Mouse (Mus musculus) liver, embryonic 12.5 days (tissue): Measurements from ENCODE around the gene Ltbp1. TPM values are rescaled to one million over a fixed set of nuclear protein-coding genes. Genes with fewer than 3 reads are reported as not detected.
A peak's percentile ranks its signal among the peaks of the same experiment; 100 is the strongest.

Experiments
- ATAC-seq: fragments of 200-750 bp; cut with Nextera tagmentation; 2 replicates; pipeline ENCODE4 v1.8.0; 2017; ENCODE audit warnings: moderate number of reproducible peaks, mild to moderate bottlenecking, moderate library complexity
- H3K27ac ChIP-seq: fragments of 300-500 bp; sonication (generic); 2 replicates; pipeline ENCODE4 v1.5.1; 2016; ENCODE audit warnings: mild to moderate bottlenecking
- H3K27me3 ChIP-seq: fragments of 300-500 bp; sonication (generic); replicated peaks from 2 replicates; pipeline ENCODE4 v1.6.1; 2016; ENCODE audit warnings: mild to moderate bottlenecking, moderate library complexity
- H3K36me3 ChIP-seq: fragments of 300-500 bp; sonication (generic); 2 replicates; pipeline ENCODE4 v1.6.1; 2016; ENCODE audit warnings: mild to moderate bottlenecking, moderate library complexity
- H3K4me1 ChIP-seq: fragments of 300-500 bp; sonication (generic); 2 replicates; pipeline ENCODE4 v1.6.1; 2016
- H3K4me2 ChIP-seq: fragments of 300-500 bp; sonication (generic); 2 replicates; pipeline ENCODE4 v1.6.1; 2016; ENCODE audit warnings: mild to moderate bottlenecking, moderate library complexity
- H3K4me3 ChIP-seq: fragments of 300-500 bp; sonication (generic); 2 replicates; pipeline ENCODE4 v1.5.1; 2016; ENCODE audit warnings: mild to moderate bottlenecking, moderate library complexity
- H3K9ac ChIP-seq: fragments of 300-500 bp; sonication (generic); 2 replicates; pipeline ENCODE4 v1.6.1; 2016; ENCODE audit warnings: mild to moderate bottlenecking, moderate library complexity
- H3K9me3 ChIP-seq: fragments of 300-500 bp; sonication (generic); replicated peaks from 2 replicates; pipeline ENCODE4 v1.6.1; 2016; ENCODE audit warnings: mild to moderate bottlenecking, moderate library complexity
- WGBS: fragments of 180-500 bp; shearing (Covaris S2); methylation state at CpG from one replicate; pipeline ENCODE4 v1.1.7; 2016; ENCODE audit not compliant: insufficient replicate concordance; 5-methylcytosine and 5-hydroxymethylcytosine counted together
- polyA plus RNA-seq: library from polyadenylated mRNA; unstranded; fragments of >200 nt; fragmentation: Nextera tagmentation; extraction: Ambion mirVana; gene quantifications from 2 replicates; pipeline ENCODE4 v1.2.1, GENCODE M21; 2016

Gene Ltbp1
- polyA plus RNA-seq, 1 experiment from 2014 or later: 7.4 TPM

DNA sequence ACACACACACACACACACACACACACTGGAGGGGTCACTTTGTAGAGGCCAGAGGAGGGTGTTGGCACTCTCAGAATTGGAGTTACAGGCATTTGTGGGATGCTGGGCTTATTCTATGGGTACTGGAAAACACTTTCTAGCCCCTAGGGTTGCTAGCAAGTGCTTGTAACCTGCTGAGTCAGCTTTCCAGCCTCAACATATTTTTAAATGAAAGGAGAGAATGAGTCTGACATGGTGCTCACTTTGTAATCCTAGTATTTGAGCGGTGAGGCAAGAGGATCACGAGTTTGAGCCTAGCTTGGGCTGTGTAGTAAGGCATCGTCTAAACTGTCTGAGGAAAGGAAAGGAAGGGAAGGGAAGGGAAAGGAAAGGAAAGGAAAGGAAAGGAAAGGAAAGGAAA is 429.5 kb downstream of the Ltbp1 start:
- no peak for ATAC-seq
- Histone ChIP-seq H3K9me3 (no peaks in the 10 kb centered on the region), H3K36me3 (no peaks in the 10 kb centered on the region), H3K4me1 (no peaks in the 10 kb centered on the region), H3K27me3 (peaks cover 4% of the 10 kb centered on the region; the same call in 1 of the 2 replicates), H3K9ac (no peak overlapping the region), H3K27ac (no peak overlapping the region), H3K4me2 (no peak overlapping the region), H3K4me3 (no peak overlapping the region)
- 41% methylated on average over 3 of the region's 3 CpGs for WGBS

DNA sequence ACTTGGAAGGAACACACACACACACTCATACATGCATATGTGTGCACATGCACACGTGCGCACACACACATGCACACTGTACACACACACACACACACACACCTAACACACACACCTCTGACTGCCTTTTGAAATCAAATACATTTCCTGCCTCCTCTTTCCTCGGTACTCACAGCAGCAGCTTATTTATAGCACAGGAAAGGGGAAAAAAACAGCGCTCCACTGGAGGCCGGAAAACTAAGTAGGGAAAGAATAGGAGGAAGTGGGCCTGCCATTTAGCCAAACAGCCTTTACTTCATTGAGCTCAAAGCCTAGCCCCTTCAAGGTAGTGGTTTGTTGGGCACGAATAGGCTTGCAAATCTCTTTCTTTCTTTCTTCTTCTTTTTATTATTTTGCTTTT is 430.2 kb downstream of the Ltbp1 start, which contains the start of gene Rasgrp3:
TSS of gene Rasgrp3 (plus strand) at position 298 of the 400 bp plus-strand sequence.
- H3K9me3 ChIP-seq: no peaks in the 10 kb centered on the region
- H3K4me2 ChIP-seq: no peak within 1 kb of the TSS
- no peak for ATAC-seq
- 31% methylated on average over 6 of the region's 6 CpGs for WGBS
- no peak within 1 kb of the TSS for H3K9ac ChIP-seq
- no peaks in the 10 kb centered on the region for H3K36me3 ChIP-seq
- no peaks in the 10 kb centered on the region for H3K4me1 ChIP-seq
- no peak within 1 kb of the TSS for H3K27ac ChIP-seq
- H3K4me3 ChIP-seq: no peak within 1 kb of the TSS
- H3K27me3 ChIP-seq: peaks cover 4% of the 10 kb centered on the region; the same call in 1 of the 2 replicates

DNA sequence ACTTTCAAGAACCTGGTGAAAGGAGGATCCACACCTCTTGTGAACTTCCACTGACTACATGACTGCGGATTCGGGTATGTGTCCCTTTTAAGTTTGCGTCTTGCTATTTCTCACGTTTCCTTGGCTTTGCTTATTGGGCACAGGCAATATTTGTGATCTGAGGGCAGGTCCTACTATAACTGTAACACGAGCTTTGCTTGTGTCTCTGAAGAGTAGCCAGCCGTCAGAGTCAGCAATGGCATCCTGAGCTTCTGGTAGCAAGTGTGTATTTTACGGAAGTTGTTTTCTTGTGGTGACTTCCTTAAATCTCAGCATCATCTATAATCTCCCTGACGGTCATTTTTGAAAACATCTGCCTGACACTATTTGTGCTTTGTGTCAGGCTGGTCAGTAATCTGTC is 430.7 kb downstream of the Ltbp1 start:
- Histone ChIP-seq H3K9ac (no peak overlapping the region), H3K9me3 (no peaks in the 10 kb centered on the region), H3K36me3 (no peaks in the 10 kb centered on the region), H3K4me3 (no peak overlapping the region), H3K27me3 (peaks cover 4% of the 10 kb centered on the region; the same call in 1 of the 2 replicates), H3K4me2 (no peak overlapping the region), H3K4me1 (no peaks in the 10 kb centered on the region), H3K27ac (no peak overlapping the region)
- no peak for ATAC-seq
- WGBS: 18% methylated on average over 8 of the region's 8 CpGs

DNA sequence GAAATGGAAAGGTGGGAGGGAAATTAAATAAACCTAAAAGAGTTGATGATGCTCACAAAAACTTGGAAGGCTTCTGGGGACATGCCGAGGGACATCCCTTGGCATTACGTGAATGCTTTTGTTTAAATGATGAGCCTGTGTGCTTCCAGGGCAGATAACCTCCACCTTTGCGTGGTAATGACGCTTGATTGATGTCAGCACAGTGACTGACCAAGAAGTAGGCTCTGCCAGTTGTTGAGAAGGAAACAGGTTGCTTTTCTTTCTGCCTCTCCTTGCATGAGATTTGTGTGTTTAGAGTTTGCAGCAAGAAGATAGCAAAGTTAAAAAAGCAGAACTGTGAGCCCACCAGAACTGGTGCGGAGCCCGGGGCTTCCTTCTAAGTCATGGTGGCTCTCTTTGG is 431.5 kb downstream of the Ltbp1 start:
- WGBS: 18% methylated on average over 6 of the region's 6 CpGs
- peaks cover 4% of the 10 kb centered on the region; the same call in 1 of the 2 replicates for H3K27me3 ChIP-seq
- no peak for ATAC-seq
- H3K4me3 ChIP-seq: peak overlapping the region; percentile 2; the same call in 1 of the 2 replicates
- no peak overlapping the region for H3K4me2 ChIP-seq
- no peaks in the 10 kb centered on the region for H3K36me3 ChIP-seq
- H3K9me3 ChIP-seq: no peaks in the 10 kb centered on the region
- H3K27ac ChIP-seq: no peak overlapping the region
- no peaks in the 10 kb centered on the region for H3K4me1 ChIP-seq
- H3K9ac ChIP-seq: no peak overlapping the region

DNA sequence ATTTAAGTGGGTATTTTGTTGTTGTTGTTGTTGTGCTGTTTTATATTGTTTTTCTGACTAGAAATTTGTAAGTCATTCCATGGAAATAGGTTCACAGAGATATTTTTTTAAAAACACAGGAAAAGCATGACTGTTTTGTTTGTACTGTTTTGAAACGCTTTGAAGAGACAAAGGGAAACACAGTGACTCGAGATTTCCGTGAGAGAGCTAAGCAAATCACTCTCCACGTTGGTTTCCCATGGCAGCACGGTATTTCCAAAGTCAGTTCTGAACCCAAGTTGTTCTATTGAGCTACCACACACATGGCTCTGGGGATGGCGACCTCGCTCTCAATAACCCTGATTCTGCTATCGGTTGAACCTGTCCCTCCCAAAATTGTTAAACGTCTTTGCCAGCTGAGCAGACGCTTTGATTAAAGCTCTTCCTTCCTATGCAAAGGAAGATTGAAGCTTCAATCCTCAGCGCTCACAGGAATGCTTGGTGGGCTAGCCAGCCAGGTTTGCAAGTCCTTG is 431.9 kb downstream of the Ltbp1 start:
- Histone ChIP-seq H3K4me3 (no peak overlapping the region), H3K27me3 (peaks cover 4% of the 10 kb centered on the region; the same call in 1 of the 2 replicates), H3K9me3 (no peaks in the 10 kb centered on the region), H3K4me1 (no peaks in the 10 kb centered on the region), H3K27ac (no peak overlapping the region), H3K36me3 (no peaks in the 10 kb centered on the region), H3K4me2 (no peak overlapping the region), H3K9ac (no peak overlapping the region)
- 40% methylated on average over 11 of the region's 11 CpGs for WGBS
- no peak for ATAC-seq

DNA sequence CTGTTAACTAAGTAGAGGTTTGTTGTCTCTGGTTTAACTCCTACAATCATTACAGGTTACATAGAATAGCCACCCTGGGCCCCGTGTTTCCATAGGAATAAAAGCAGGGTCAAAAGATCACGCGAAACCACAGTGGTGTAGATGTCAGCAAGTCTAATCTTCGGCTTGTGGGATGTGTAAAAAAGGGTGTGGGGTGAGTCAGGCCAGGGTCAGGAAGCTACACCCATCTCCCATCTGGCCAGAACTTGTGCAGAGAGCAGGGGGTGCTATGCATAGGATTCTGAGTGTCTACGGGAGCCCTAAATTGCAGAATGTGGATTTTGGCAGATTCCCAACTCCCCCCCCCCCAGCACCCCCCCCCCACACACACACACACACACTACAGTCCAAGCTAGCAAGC is 432.8 kb downstream of the Ltbp1 start:
- H3K9me3 ChIP-seq: no peaks in the 10 kb centered on the region
- no peak for ATAC-seq
- H3K36me3 ChIP-seq: no peaks in the 10 kb centered on the region
- H3K4me3 ChIP-seq: no peak overlapping the region
- H3K27ac ChIP-seq: no peak overlapping the region
- peaks cover 4% of the 10 kb centered on the region; the same call in 1 of the 2 replicates for H3K27me3 ChIP-seq
- H3K4me2 ChIP-seq: no peak overlapping the region
- WGBS: 18% methylated on average over 4 of the region's 5 CpGs
- no peak overlapping the region for H3K9ac ChIP-seq
- H3K4me1 ChIP-seq: no peaks in the 10 kb centered on the region

DNA sequence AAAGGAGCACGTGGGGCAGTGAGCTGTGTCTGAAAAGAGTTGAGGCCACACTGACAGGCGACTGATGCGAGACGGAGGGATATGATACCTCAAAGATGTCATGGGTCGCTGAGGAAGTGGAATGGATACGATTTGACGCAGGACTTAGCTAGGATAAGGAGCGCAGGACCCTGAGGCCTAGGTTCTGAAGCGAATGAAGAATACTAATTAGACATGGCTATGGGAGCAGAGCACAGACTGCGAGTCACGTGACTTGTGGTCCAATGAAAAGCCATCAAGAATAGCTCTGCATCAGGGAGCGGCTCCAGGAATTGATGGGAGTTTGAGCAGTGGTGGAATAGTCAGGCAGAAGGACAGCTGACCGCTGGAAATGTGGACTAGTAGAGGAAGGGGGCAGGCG is 433.7 kb downstream of the Ltbp1 start:
- peaks cover 4% of the 10 kb centered on the region; the same call in 1 of the 2 replicates for H3K27me3 ChIP-seq
- no peak overlapping the region for H3K4me3 ChIP-seq
- no peaks in the 10 kb centered on the region for H3K9me3 ChIP-seq
- H3K27ac ChIP-seq: no peak overlapping the region
- ATAC-seq: no peak
- H3K4me1 ChIP-seq: no peaks in the 10 kb centered on the region
- no peaks in the 10 kb centered on the region for H3K36me3 ChIP-seq
- H3K9ac ChIP-seq: no peak overlapping the region
- 73% methylated on average over 14 of the region's 14 CpGs for WGBS
- no peak overlapping the region for H3K4me2 ChIP-seq

DNA sequence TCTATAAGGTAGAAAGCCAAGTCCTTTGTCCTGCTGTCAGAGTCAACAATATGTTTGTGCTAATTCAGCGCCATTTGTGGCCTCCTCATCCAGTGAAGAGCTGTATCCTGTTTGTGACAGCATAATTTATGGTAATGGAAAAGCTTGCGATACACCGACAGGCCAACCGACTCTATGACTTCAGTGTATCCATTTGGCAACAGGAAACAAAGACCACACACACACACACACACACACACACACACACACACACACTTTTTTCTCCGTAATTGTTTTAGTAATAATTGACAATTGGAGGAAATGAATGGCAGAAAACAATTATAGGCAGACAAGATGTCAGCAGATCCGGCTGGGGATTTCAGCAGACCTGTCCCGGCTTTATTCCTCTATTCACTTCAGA is 435.3 kb downstream of the Ltbp1 start:
- no peak overlapping the region for H3K9ac ChIP-seq
- H3K4me3 ChIP-seq: no peak overlapping the region
- no peak overlapping the region for H3K4me2 ChIP-seq
- 33% methylated on average over 7 of the region's 7 CpGs for WGBS
- no peak overlapping the region for H3K27ac ChIP-seq
- H3K4me1 ChIP-seq: no peaks in the 10 kb centered on the region
- no peak for ATAC-seq
- H3K27me3 ChIP-seq: peaks cover 4% of the 10 kb centered on the region; the same call in 1 of the 2 replicates
- H3K36me3 ChIP-seq: no peaks in the 10 kb centered on the region
- H3K9me3 ChIP-seq: no peaks in the 10 kb centered on the region

DNA sequence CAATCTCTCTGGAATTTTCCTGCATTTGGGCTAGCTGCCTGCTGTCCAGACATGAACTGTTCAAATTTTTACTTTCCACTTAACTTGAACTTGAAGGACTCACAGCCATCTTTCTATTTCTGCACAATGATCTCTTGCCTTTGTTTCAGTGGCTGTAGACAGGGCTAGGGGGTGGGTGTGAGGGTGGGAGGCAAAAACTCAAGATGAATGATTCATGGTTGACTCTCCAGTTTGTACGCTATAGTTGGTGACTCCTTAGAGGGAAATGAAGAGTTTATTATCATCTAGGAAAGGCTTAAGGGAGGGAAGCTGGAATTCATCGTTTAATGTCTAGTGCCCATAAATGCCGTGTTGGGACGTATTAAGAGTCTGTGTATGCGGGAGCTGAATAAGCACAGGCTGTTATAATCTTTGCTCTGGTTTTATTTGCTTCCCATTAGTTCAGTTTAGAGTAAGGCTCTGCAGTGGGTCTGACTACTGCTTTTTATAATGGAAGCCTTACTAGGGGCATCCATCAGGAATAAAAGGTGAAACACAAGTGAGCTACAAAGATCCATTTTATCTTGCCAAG is 436.0 kb downstream of the Ltbp1 start:
- 73% methylated on average over 5 of the region's 5 CpGs for WGBS
- no peak for ATAC-seq
- Histone ChIP-seq H3K4me2 (no peak overlapping the region), H3K4me1 (no peaks in the 10 kb centered on the region), H3K9me3 (no peaks in the 10 kb centered on the region), H3K4me3 (no peak overlapping the region), H3K27me3 (peaks cover 4% of the 10 kb centered on the region; the same call in 1 of the 2 replicates), H3K36me3 (no peaks in the 10 kb centered on the region), H3K27ac (no peak overlapping the region), H3K9ac (no peak overlapping the region)
